Mouse (Mus musculus) brain, embryonic 14.5 days (tissue): ENCODE measurements at regions not wholly inside any gene's neighbourhood (a gene's known extent, or its start where the extent isn't known, plus 50 kb on each side); places are given as distances from the start of the nearest gene placed in this dataset.

ENCODE experiments used
- DNase-seq: peaks from one replicate; pipeline ENCODE4 v3.0.0-alpha.2; 2011; ENCODE audit warnings: low read depth
- CTCF ChIP-seq: fragments of 200-500 bp; IDR thresholded peaks from 2 replicates; pipeline ENCODE4 v1.5.1; 2012; ENCODE audit warnings: inconsistent platforms, mild to moderate bottlenecking, moderate library complexity, borderline replicate concordance; ENCODE audit not compliant: insufficient read depth, insufficient read length; ENCODE audit errors: extremely low read depth
- POLR2A ChIP-seq: fragments of 200-500 bp; IDR thresholded peaks from 2 replicates; pipeline ENCODE4 v1.6.1; 2012; ENCODE audit warnings: mild to moderate bottlenecking, inconsistent platforms, borderline replicate concordance; ENCODE audit not compliant: poor library complexity, insufficient read depth, insufficient read length, severe bottlenecking; ENCODE audit errors: extremely low read depth

DNA sequence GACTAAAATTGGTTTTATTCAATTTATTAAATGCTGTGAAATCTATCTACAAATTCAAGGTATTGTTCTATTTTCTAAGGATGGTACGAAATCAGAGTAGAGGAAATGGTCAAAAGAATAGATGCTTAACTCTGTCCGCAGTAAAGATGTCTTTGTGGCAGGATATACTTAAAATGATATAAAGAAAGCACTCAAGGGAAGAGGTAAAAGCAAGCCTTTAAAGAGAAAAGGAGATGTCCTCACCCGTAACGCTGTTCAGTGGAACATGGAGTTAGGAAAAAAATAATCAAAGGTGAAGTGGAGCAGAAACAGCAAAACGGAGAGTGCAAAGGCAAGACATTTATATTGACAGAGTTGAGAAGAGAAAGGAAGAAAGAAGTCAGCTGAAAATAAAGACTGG, 226.0 kb upstream of the Robo2 start:
- DNase-seq: no peak
- TF ChIP-seq POLR2A (no peak), CTCF (no peak)

DNA sequence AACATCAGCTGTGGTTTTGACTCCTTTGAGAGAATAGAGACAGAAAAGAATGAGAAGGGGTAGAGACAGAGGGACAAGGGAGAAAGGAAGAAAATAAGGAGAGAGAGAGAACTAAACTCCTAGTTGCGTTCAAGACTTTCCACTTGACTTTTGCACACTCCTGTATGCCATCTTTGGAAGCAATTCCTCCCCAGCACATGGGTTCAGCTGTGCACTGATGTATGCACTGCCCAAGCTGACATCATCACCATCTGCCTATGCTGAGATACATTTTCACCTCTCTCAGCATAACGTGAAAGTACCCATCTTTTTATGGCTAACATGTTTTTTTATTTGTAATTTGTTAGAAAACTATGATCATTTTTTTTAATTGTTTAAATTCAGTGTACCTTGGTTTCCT, 214.2 kb upstream of the Robo2 start:
- TF ChIP-seq CTCF: no peak
- TF ChIP-seq POLR2A: no peak
- no peak for DNase-seq

DNA sequence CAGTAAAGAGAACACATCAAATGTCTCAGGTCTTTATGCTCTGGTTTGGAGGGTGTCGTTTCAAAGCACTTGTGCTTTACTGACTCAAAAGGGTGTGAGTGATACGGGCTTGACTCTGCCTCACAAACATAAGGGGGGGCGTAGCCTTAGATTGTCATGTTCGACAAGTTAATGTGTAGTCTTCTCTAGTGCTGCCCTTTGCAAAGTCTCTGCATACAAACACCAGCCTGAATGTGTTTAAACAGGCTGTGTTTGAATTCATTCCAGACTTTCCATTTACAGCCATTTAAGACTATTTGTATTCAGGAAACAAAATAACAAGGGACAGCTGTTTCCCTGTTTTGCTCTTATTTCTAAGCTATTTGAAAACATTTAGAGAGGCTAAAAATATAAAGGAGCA, 200.4 kb upstream of the Robo2 start:
- TF ChIP-seq CTCF (no peak), POLR2A (no peak)
- DNase-seq: peak; percentile 59

DNA sequence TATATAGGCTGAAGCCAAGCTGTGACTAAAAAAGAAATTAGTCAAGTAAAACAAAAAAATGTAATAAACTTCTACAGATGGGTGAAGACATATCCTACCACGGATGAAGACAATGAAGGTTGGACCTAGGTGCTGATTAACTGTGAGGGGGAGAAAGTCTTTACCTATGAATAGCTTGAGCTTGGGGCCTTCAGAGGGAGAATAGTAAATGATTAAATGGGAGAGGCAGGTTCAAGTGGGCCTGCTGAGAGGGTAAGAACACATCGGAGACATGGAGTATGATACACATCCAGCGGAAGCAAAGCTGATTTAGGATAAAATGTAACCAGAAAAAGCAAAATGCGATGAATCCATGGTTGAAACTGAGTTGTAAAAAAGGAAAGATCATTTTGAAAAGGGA, 197.9 kb upstream of the Robo2 start:
- no peak for DNase-seq
- TF ChIP-seq CTCF (no peak), POLR2A (no peak)

DNA sequence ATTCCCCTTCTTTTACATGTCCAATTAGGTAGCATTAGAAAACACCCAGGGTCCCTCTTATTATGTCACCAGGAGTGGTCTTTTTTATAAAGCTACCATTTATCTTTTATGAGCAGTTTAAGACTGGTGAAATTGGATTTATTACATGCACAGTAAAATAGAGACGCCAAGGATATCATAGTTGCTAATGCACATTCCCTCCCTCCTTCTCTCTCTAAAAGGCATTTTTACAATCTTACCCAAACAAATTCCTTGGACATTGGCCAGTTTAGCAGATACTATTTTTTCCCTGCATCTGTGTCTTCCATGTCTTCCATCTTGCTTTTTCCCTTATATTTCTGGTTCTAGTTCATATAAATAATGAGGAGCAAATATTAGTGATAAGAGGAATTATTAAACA, 186.7 kb upstream of the Robo2 start:
- peak; percentile 44 for DNase-seq
- TF ChIP-seq POLR2A (no peak), CTCF (no peak)

DNA sequence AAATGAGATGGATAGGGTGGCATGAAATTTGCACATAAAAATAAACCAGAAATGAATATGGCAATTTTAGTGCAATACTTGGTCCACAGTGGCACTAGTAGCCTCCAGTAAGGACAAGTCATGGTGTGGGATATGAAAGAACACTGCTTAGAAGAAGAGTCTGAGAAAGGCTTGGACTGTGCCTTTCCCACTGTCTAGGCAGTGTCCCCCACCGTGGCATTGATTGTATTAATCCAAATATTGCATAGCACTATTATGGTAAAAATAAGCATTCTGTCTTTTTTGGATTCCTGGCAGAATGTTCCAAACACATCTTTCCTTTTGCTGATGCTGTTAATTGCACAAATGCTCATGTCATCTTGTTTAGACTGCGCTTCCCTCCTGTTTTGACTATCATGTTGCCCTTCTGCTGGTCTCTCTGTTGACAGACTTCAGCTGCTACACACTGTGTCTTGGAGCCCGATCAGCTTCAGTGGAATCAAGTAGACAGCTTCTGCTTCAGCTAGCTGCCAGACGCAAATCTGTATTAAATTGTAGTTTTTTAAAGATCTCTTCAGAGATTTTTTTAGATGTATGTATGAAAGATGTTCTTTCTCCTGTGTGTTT, 186.2 kb upstream of the Robo2 start:
- DNase-seq: peak; percentile 93

DNA sequence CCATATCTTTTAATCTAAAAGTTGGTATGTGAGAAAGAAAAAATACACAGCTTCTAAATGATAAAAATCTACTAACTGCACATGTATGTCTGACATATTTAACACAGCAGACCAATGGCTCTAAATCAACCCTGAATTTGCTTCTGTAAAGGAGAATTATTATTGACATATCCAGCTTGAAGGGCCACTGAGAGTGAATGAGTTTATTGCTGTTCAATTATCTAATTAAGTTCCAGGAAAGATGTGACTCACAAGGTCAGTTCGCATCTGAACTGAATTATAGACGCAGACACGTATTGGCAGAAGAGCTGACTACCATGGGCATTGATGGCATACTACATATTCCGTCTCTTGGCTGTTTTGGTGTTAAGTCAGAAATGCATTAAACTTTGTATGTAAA, 180.3 kb upstream of the Robo2 start:
- DNase-seq: no peak
- TF ChIP-seq POLR2A (no peak), CTCF (no peak)

More for the DNA sequence above, 186.2 kb upstream of the Robo2 start:
- TF ChIP-seq CTCF (no peak), POLR2A (no peak)

DNA sequence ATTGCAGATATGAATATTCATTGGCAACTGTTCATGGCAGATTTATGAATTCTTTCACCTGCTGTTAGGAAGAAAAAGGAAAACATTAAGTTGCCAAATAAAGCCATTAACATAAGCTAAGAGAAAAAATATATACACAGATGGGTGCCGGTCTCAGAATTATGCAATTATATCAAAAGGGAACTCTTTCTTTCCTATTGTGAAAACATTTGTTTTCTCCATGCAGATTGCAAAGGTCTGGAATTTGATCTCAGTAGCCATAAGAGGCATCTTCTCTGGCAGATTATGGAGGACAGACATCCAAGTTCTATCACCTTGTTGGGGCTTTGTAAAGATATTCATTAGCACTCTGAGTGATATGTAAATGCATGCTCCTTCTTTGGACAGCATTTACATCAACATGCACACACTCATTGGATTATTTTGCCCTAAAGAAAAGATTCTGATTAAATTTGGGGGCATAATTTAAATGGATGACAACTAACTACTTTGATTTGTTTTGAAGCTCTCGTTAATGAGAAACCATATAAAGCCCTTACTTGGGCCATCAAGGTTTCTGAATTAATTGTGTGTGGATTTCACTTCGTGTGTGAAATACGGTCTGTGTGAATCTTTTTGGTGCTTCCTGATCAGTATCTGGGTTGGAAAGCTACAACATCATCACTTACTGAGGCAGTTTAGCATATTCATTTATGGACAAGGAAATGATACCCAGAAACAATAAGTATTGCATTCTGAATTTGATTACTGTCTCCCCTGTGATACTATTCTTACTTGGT, 171.2 kb upstream of the Robo2 start:
- no peak for TF ChIP-seq CTCF
- no peak for TF ChIP-seq POLR2A
- peak; percentile 80 for DNase-seq

DNA sequence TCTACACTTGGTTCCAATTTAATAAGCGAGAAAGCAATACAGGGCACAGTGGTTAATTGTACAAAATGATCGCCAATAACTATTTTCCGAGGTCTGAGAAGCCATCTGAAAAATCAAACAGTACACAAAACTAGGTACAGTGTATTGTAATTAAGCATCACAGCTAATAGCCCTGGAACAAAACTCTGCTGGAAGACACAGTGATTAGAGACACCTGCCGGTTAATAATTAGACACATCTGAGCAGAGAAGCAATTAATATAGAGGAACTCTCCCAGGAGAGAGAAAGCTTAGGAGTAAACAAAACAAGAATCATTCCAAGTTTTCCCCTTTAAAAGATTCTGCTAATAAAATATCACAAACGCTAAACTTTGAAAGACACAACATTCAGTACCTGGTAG, 136.7 kb upstream of the Robo2 start:
- DNase-seq: peak; percentile 48
- TF ChIP-seq POLR2A: no peak
- no peak for TF ChIP-seq CTCF

DNA sequence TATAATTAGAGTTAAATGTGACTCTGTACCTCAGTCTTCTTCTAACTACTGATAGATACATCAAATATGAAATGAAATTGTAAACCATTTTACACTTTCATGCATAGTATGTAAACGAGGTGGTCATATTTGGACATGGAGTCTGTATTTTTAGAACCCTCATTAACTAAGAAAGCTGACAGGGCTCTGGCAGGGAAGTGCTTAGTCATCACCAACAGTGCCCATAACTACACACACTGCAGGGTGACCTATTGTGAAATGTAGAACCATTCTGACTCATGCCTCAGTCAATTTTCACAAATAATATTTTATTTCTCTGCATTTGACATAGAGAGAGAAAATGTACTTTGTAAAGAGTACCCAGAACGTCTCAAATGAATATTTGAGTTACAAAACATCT, 118.9 kb upstream of the Robo2 start:
- no peak for DNase-seq
- no peak for TF ChIP-seq POLR2A
- TF ChIP-seq CTCF: no peak

DNA sequence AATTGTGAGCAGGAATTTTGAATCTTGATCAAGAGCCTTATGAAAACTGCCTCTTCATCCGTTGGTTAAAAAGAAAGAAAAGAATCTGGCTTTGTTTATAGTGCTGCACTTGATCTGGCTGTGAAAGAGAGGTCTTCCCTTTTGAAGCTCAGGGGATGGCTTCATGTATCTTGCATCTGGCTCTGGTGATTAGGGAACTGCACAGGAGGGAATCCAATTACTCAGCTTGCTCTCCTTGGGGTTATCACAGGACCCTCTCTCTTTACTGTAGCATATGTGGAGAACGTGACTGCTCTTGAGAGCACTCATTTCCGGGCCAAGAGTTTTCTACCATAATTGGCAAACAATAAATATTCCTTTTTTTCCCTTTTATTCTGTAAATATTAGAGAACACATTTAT, 116.6 kb upstream of the Robo2 start:
- TF ChIP-seq POLR2A: no peak
- TF ChIP-seq CTCF: no peak
- DNase-seq: peak; percentile 53

DNA sequence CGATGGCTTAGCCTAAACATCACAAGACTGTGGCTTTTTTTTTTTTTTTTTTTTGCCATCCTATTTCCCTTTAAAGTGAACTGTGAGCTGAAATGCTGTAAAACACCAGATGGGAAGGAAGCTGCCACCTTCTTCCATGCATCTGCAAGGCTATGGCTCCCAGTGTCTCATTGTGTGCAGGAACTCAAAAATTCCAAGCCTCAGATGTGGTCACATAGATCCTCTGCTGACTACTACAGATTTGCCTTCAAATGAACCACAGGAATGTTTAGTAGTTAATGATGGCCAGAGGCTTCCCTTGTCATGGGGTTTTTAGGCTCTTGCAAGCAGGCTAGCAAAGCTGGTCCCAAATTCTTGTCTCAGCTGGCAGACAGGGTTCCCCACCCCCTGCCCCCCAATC, 114.9 kb upstream of the Robo2 start:
- TF ChIP-seq POLR2A (no peak), CTCF (no peak)

More for the DNA sequence above, 114.9 kb upstream of the Robo2 start:
- peak; percentile 32 for DNase-seq
